Mouse (Mus musculus) erythroblast, embryonic 14.5 days (primary cell): ENCODE results near the gene Nras. TPM values are rescaled to one million over a fixed set of nuclear protein-coding genes. Genes with fewer than 3 reads are reported as not detected.

Experiments used
- H3K27me3 ChIP-seq: 2 replicates; pipeline ENCODE4 v1.6.1; 2012; ENCODE audit warnings: inconsistent platforms; ENCODE audit not compliant: control insufficient read depth
- H3K36me3 ChIP-seq: 2 replicates; pipeline ENCODE4 v1.6.1; 2012; ENCODE audit warnings: mild to moderate bottlenecking, inconsistent platforms; ENCODE audit not compliant: control insufficient read depth
- H3K4me1 ChIP-seq: 2 replicates; pipeline ENCODE4 v1.6.1; 2012; ENCODE audit warnings: inconsistent platforms; ENCODE audit not compliant: control insufficient read depth
- H3K4me3 ChIP-seq: replicated peaks from 2 replicates; pipeline ENCODE3; 2012; ENCODE audit warnings: moderate library complexity, mild to moderate bottlenecking, inconsistent platforms
- H3K9me3 ChIP-seq: 2 replicates; pipeline ENCODE4 v1.6.1; 2012; ENCODE audit warnings: low read length, inconsistent platforms, mixed read lengths; ENCODE audit not compliant: control insufficient read depth
- GATA1 ChIP-seq: IDR thresholded peaks from 2 replicates; pipeline ENCODE4 v1.6.1; 2012; ENCODE audit warnings: low read length, inconsistent platforms, mixed read lengths
- TAL1 ChIP-seq: IDR thresholded peaks from 3 replicates; pipeline ENCODE4 v1.6.1; 2012; ENCODE audit warnings: low read length, inconsistent platforms, mixed read lengths
- polyA plus RNA-seq: library from polyadenylated mRNA; stranded (reverse); fragments of >175 nt; gene quantifications from 2 replicates; pipeline ENCODE4 v1.2.3, GENCODE M21; 2012

Gene Nras
- polyA plus RNA-seq, 1 experiment, result 0.65 TPM

DNA sequence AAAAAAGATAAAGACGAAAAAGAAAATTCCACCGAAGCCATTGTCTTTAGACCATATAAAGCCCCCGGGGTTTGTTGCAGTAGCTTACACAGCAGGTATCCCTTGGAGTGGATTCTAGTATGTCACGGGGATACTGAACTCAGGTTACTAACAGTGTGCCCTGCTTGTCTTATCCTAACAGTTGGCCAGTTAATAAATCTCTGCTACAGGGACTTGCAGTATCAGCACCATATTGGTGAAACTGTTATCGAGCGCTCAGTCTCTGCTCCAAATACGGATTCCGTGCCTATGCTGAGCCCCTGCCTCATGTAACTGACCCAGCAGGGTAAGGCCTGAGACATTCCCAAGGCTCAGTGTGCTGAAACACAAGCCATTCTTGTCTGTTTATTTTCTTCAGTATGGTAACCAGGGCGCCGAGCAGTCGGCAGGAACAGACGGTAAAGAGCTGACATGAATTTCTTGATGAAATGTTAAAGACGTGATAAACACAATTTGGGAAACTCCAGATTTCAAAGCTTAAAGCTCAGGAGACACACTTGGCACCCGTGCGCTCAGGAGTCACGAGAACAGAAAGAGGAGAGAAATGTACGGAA lies 23.9 kb downstream of the Nras start:
- H3K4me1 ChIP-seq, result no peaks in the 10 kb centered on the region
- no peaks in the 10 kb centered on the region for H3K9me3 ChIP-seq
- TF ChIP-seq GATA1 (no peak), TAL1 (no peak)
- no peaks in the 10 kb centered on the region for H3K36me3 ChIP-seq
- H3K27me3 ChIP-seq, result peaks cover 2% of the 10 kb centered on the region; the same call in 1 of the 2 replicates
- no peak overlapping the region for H3K4me3 ChIP-seq

DNA sequence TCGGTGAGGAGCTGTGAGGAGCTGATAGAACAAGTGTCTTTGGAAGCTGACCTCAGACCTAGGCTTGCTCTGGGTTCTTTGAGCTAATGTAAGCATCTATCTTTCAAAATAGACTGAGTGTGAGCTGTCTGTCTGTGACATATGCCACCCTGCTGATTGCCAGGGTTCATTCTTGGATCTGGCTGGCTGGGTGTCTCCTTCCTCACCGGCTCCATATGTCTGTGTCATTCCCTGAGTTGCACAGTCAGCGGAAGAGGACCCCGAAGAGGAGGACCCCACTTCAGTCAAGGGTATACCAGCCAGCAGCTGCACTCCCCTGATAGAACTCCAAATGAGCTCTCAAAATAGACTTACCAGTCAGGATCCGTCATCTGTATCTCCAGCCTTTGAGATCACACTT lies 24.7 kb downstream of the Nras start:
- no peaks in the 10 kb centered on the region for H3K9me3 ChIP-seq
- H3K4me1 ChIP-seq, result no peaks in the 10 kb centered on the region
- TF ChIP-seq TAL1, result no peak
- TF ChIP-seq GATA1, result no peak
- H3K4me3 ChIP-seq, result no peak overlapping the region
- no peaks in the 10 kb centered on the region for H3K36me3 ChIP-seq
- peaks cover 2% of the 10 kb centered on the region; the same call in 1 of the 2 replicates for H3K27me3 ChIP-seq

DNA sequence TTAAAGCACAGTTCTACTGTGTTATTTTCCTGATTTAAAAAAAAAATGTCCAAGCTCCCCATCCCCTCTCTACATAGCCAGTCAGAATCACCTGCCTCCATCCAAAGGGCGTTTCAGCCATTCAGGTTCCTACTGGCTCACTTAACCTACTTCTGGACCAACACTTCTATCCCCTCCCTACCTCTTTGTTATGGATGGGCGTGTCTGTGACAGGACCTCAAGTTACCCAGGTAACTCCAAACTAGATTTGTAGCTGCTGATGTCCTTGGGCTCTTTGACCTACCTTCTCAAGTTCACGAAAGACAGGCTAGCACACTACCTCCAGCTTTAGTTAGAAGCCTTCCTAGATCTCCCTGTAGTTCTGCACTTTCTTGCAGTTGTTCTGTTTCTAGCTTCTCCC lies 27.9 kb downstream of the Nras start:
- Histone ChIP-seq H3K36me3 (no peaks in the 10 kb centered on the region), H3K27me3 (peaks cover 6% of the 10 kb centered on the region), H3K4me1 (no peaks in the 10 kb centered on the region), H3K9me3 (no peaks in the 10 kb centered on the region), H3K4me3 (no peak overlapping the region)
- no peak for TF ChIP-seq TAL1
- TF ChIP-seq GATA1, result no peak

DNA sequence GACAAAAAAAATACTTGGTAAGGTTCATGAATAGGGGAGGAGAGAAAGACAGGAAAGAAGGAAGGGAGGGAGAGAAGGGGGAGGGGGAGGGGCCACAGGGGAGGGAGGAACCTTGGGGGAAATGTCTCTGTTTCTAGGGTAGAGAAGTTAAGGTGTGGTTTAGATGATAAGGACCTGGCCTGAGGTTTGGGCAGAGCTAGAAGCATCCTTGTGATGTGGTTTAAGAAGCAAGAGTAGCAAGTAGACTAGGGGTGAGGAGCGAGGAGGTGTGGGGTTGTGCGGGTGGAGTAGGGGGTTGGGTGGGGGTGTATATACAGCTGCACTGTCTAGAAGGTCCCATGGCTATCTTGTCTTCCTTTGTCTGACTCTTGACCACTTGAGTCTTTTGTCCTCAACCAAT lies 33.7 kb downstream of the Nras start:
- TF ChIP-seq GATA1 (no peak), TAL1 (no peak)
- Histone ChIP-seq H3K9me3 (no peaks in the 10 kb centered on the region), H3K4me3 (no peak overlapping the region), H3K36me3 (no peaks in the 10 kb centered on the region), H3K4me1 (peaks cover 2% of the 10 kb centered on the region), H3K27me3 (peaks cover 21% of the 10 kb centered on the region)

DNA sequence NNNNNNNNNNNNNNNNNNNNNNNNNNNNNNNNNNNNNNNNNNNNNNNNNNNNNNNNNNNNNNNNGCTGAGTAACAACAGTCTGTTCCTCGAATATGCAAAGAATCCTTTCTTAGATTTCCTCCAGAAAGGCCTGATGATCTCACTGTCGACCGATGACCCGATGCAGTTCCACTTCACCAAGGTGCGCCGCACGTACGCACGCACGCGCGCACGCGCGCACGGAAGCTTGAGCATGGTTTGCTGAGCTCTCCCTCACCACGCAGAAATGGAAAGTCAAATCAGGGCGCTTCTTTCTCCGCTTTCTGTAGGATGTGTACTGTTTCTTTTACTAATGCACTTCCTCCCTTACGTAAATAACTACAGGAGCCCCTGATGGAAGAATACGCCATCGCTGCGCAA lies 40.6 kb downstream of the Nras start:
- no peaks in the 10 kb centered on the region for H3K9me3 ChIP-seq
- no peaks in the 10 kb centered on the region for H3K36me3 ChIP-seq
- H3K4me1 ChIP-seq, result peaks cover 33% of the 10 kb centered on the region
- TF ChIP-seq TAL1 (no peak), GATA1 (no peak)
- no peak overlapping the region for H3K4me3 ChIP-seq
- H3K27me3 ChIP-seq, result peaks cover 27% of the 10 kb centered on the region

DNA sequence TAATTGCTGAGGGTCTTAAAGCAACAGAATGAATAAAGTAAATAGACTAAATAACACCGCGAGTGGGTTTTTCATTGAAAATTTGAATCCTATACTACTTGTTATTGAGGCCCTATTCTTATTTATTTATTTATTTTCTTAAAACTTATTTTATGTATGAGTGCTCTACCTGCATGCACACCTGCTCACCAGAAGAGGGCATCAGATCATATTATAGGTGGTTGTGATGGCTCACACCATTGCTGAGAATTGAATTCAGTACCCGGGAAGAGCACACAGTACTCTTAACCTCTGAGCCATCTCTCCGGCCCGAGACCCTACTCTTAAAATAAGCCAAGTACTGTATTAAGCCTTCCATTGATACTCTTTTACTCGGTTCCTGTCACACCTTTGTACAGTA lies 41.6 kb downstream of the Nras start:
- Histone ChIP-seq H3K36me3 (peaks cover 3% of the 10 kb centered on the region), H3K9me3 (no peaks in the 10 kb centered on the region), H3K4me3 (no peak overlapping the region), H3K27me3 (peaks cover 18% of the 10 kb centered on the region), H3K4me1 (peaks cover 42% of the 10 kb centered on the region)
- no peak for TF ChIP-seq TAL1
- TF ChIP-seq GATA1, result no peak

DNA sequence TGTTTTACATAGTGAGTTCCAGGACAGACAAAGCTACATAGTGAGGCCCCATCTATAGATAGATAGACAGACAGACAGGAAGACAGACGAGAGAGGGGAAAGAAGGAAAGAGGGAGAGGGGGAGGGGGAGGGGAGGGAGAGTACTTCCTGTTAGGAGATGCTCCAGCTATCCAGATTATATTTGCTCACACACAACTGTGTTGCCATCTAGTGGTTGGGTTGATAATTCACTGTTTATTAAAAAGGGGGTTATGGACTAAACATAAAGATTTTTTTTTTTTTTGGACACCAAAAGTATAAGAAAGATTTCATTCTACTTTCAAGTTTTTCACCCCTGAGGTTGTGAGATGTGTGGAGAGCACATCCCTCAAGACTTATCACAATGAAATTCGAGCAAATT lies 42.6 kb downstream of the Nras start:
- no peak overlapping the region for H3K4me3 ChIP-seq
- peaks cover 11% of the 10 kb centered on the region for H3K36me3 ChIP-seq
- no peaks in the 10 kb centered on the region for H3K9me3 ChIP-seq
- peaks cover 15% of the 10 kb centered on the region for H3K27me3 ChIP-seq
- H3K4me1 ChIP-seq, result peaks cover 49% of the 10 kb centered on the region
- TF ChIP-seq TAL1, result no peak
- TF ChIP-seq GATA1, result no peak

DNA sequence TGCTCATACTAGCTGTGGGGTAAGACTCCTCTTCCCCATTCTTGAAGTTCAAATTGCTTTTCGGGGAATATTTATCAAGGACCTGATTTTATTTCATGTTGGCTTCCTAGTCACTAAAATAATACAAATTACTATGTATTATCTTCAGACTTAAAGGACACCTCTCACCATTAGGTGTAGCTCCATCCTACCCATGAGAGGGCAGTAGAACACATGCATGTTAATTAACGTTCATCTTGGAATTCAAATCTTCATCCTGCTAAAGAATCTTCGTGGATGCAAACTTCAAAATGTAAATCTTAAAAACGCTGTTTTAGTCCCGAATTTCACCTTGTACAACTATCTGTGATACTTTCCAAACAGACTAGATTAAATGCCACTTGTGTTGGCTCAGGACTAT lies 43.1 kb downstream of the Nras start:
- no peak overlapping the region for H3K4me3 ChIP-seq
- peaks cover 53% of the 10 kb centered on the region for H3K4me1 ChIP-seq
- H3K9me3 ChIP-seq, result no peaks in the 10 kb centered on the region
- TF ChIP-seq TAL1 (no peak), GATA1 (no peak)
- H3K27me3 ChIP-seq, result peaks cover 15% of the 10 kb centered on the region
- H3K36me3 ChIP-seq, result peaks cover 14% of the 10 kb centered on the region

DNA sequence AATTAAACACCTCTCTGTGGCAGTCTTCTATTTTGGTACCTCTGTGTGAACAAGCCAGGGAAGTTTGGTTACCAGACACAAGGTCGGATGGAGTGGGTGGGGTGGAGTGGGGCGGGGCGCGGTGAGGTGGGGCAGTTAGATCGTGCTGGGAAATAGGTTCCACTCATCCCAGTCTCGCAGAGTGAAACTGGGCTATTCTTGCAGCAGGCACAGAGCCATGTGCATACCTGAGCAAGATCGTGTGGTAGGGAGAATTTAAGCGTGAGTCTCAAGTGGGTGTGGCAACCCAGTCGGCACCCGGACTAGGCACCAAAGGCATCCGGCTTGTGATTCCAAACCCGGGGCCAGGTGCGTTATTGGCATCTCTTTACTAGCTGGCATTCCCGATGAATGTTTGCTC lies 43.8 kb downstream of the Nras start:
- H3K36me3 ChIP-seq, result peaks cover 14% of the 10 kb centered on the region
- no peaks in the 10 kb centered on the region for H3K9me3 ChIP-seq
- peaks cover 58% of the 10 kb centered on the region for H3K4me1 ChIP-seq

More for the DNA sequence above, 43.8 kb downstream of the Nras start:
- peak overlapping the region; percentile 87 for H3K4me3 ChIP-seq
- peaks cover 15% of the 10 kb centered on the region for H3K27me3 ChIP-seq
- TF ChIP-seq TAL1 (no peak), GATA1 (no peak)
